Mouse (Mus musculus) megakaryocyte, embryonic 14.5 days (primary cell): Measurements from ENCODE around the gene Rnps1.

Source experiments
- FLI1 ChIP-seq: IDR thresholded peaks from 2 replicates; pipeline ENCODE4 v1.6.1; 2012; ENCODE audit warnings: low read length, inconsistent platforms, mixed read lengths
- GATA1 ChIP-seq: IDR thresholded peaks from 3 replicates; pipeline ENCODE4 v1.6.1; 2012; ENCODE audit warnings: mixed read lengths, low read length, inconsistent platforms, borderline replicate concordance

- TF ChIP-seq GATA1 (no peak), FLI1 (no peak)
Measured at GRCm38 (mm10) chr17:24427170-24427557, 12.8 kb downstream of the Rnps1 start.
